Mouse (Mus musculus) gastrocnemius, adult 2 months (tissue): ENCODE results near the gene Mucl1. TPM values are rescaled to one million over a fixed set of nuclear protein-coding genes. Genes with fewer than 3 reads are reported as not detected.
"Not testable (repeated sequence)": the region's sequence is repeated elsewhere in the genome, so short reads cannot be mapped to it uniquely, and the experiment has no call there.

ENCODE experiments used
- DNase-seq: peaks from one replicate; pipeline ENCODE4 v3.0.0; 2022
- H3K27ac ChIP-seq: fragments of 200-600 bp; 2 replicates; pipeline ENCODE4 v1.8.1; 2022; ENCODE audit warnings: mild to moderate bottlenecking
- H3K4me3 ChIP-seq: fragments of 200-600 bp; 2 replicates; pipeline ENCODE4 v1.8.1; 2022; ENCODE audit warnings: mild to moderate bottlenecking, moderate library complexity
- CTCF ChIP-seq: fragments of 200-600 bp; IDR thresholded peaks from 2 replicates; pipeline ENCODE4 v1.8.1; 2022; ENCODE audit warnings: antibody characterized with exemption, mild to moderate bottlenecking, moderate library complexity
- intact Hi-C: fragments of 180-260 bp; cut with DNase I; formaldehyde crosslinking; loops from one replicate; pipeline ENCODE4 v1.15.1; 2025
- long read RNA-seq, 2 experiments: library from polyadenylated mRNA; stranded (forward); transcript quantifications; one replicate each; pipeline ENCODE4 v2.0.0; 2021
- total RNA-seq, 2 experiments: library from RNA; stranded (reverse); gene quantifications; 2 replicates each; pipeline ENCODE4 v1.2.3; 2021

Mucl1 gene
- total RNA-seq: 1 to 10 TPM; 1.2 to 1.3 TPM
- long read RNA-seq, experiment 1: 0 reads
- long read RNA-seq, experiment 2, partial matches to known transcripts: 0 of 1 reads
- long read RNA-seq, experiment 2, other reads (novel, unspliced or antisense): 1 of 1 reads

DNA sequence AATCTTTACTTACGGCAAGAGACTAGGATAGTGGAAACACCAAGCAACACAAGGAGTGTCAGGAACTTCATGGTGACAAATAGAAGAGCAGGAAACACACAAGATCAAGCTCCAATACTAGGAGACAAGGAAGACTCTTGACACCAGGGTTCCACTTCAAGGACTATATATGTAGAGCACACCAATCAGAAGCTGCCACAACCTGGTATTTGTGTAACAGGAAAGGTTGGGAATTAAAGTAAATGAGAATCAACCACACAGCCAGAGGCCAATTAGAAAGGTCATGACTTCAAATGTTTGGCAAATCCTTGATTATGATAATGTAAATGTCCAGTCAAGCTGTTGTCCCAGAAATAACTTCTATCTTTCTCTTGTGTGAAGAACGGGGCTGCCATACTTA, at the start of gene Mucl1:
Gene Mucl1 (minus strand): TSS at position 101 of the 400 bp plus-strand sequence.
- no peak for DNase-seq
- no peak within 1 kb of the TSS for H3K27ac ChIP-seq
- TF ChIP-seq CTCF: no peak
- no peak within 1 kb of the TSS for H3K4me3 ChIP-seq
- intact Hi-C loops: no loop called here

DNA sequence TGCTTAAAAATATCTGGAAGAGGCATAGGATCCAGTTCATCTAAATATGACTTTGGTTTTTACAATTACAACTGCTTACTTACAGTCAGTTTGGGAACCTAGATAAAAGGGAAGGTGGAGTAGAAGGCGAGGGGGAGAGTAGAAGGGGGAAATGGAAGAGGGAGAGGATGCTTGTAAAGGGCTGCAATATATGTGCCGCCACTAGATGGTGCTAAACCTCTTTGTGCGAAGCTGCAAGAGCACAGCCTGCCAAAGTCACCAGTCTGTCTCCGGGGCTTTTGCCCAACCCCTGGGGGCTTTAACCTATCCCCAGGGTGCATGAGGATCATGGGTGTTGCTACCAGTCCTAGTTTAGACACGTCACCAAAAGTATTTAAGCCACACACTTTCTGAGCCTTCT, 11.6 kb upstream of the Mucl1 start:
- H3K4me3 ChIP-seq, intact Hi-C loops, H3K27ac ChIP-seq: not testable (repeated sequence)
- peak; percentile 59 for TF ChIP-seq CTCF
- peak; percentile 17 for DNase-seq

DNA sequence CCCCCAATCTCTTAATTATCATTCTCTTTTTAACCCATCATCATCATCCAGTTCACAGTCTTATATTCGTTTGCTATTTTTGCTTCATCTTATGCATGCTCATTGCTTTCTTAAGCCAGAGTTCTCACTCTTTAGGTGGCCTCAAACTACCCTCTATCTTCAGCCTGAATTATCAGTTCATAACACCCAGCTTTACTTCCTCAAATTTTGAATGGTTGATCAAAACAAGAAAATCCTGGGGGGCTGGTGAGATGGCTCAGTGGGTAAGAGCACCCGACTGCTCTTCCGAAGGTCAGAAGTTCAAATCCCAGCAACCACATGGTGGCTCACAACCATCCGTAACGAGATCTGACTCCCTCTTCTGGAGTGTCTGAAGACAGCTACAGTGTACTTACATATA, 38.4 kb downstream of the Mucl1 start:
- H3K27ac ChIP-seq, DNase-seq, H3K4me3 ChIP-seq, intact Hi-C loops: not testable (repeated sequence)

Other genes starting within 250 kb of the Mucl1 start
- gene Ppp1r1a, start 217.5 kb downstream of the Mucl1 start, total RNA-seq: 100 to 1,000 TPM in 1 of 2 experiments, 10 to 100 TPM in 1; 67.6 to 107 TPM
- not detected for gene Glycam1, start 190.4 kb downstream of the Mucl1 start, total RNA-seq
- not detected for gene Mucl2, start 143.8 kb upstream of the Mucl1 start, total RNA-seq